Mouse (Mus musculus) CD4-positive helper T cell, adult 2 months (primary cell): ENCODE data around the gene Gm5127.

Experiments
- DNase-seq: peaks from one replicate; pipeline ENCODE4 v3.0.0-alpha.2; 2012; ENCODE audit warnings: low read depth, missing footprints, low spot score

The Gm5127 gene

GRCm38 (mm10) chrX:106582886-106583285 lies at the start of gene Gm5127:
Gene Gm5127 (plus strand): TSS chrX:106583186.
- DNase-seq = no peak

DNA sequence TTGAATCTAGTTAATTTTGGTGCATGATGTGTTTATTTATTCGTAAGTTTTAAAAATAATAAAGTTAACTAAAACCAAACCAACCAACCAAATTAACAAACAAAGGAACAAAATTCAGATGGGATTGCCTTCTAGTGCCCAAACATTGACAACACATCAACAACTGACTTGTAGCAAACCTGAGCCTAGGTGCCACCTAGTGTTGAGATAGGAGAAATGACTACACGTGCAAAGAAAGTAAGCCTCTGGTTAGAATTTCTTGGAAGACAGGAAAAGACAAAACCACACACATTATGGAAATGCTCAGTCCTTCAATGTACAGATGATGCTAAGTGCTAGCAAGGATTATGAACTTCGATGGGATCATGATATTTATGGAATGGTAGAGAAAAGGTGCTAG lies 46.6 kb upstream of the Gm5127 start:
- no peak for DNase-seq

DNA sequence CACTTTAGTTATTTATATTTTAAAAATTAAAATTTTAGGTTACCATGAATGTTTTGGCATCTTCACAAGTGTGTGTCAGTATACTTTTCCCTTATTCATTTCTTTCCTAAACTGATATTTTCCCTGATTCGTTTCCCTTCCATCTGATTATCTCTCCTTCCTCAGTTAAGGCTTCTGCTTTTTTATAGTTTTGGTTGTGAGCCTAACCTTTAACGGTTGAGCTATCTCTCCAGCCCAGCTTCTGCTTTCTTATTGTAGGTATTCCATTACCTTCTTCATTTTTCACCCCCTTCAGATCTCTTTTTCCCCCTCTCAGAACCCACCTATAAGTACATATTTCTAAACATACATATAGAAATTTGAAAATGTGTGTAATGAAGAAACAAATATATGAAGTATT lies 27.5 kb upstream of the Gm5127 start:
- DNase-seq = no peak

GRCm38 (mm10) chrX:106578966-106579365 lies 4.0 kb upstream of the Gm5127 start:
- no peak for DNase-seq

GRCm38 (mm10) chrX:106580410-106580809 lies 2.6 kb upstream of the Gm5127 start:
- no peak for DNase-seq

GRCm38 (mm10) chrX:106582197-106582596 lies 789 bp upstream of the Gm5127 start:
- no peak for DNase-seq

DNA sequence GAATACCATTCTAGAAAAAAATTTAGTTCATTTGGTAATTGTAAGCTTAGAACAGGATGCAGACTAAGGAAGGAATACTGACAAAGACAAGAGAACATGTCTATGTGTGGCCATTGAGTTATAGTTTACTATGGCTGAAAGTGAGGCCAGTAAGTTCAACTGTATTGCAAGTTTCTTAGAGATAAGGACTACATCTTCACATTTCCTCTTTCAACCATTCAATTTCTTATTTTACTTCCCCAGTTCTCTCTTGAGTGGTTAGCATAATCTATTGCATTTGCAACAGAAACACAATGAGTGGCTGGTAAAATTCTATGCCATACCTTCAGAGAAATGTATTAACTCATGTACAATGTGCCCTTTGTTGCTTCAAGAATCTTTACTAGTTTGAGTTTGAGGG lies 10.9 kb downstream of the Gm5127 start:
- DNase-seq = no peak

DNA sequence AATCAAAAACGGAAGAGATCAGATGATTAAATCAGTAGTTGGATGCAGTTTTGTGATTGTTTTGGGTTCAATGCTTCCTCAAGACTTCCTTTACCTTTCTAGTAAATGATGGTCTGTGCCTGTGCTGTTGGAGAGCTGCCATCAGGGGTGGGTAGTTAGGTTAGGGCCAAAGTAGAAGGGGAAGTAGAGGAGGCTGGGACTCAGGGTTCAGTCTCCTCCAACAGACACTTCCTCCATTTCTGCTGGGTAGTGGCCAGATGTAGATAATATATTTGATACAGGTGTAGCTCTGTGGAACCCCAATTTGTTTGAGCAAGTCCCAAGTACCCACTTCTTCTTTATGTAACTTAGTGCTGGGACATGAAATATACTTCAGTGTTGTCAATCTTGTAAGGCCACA lies 12.9 kb downstream of the Gm5127 start:
- peak; percentile 35 for DNase-seq

DNA sequence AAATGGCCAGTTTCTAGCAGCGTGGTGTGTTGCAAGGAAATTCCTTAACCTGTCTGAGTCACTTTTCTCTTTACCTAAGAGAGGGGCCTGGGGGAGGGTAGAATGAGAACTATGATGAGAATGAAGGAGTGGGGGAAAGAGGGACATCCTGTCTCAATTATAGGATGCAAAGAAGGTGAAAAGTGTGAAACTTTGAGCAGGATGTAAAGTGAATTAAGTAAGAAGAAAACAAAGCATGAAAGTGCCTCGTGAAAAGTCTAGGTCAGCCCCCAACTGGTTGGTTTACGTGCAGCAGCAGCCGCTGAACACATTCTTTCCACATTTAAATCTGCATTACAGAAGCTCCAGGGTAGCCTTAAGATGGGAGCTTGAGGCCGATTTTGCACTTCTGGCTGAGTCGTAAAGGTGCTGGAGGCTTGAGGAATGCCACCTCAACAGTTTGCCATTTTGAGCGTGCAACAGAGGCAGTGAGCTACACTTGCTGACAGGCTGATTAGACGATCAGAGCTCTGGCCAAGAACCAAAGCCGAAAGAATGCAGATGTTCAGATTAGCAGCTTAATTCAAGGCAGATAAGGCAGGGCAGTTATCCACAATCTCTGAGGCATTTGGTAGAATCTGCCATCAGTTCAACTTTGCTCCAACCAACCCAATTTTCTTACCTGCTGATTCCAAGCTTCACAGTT lies 19.7 kb downstream of the Gm5127 start:
- peak; percentile 17 for DNase-seq

DNA sequence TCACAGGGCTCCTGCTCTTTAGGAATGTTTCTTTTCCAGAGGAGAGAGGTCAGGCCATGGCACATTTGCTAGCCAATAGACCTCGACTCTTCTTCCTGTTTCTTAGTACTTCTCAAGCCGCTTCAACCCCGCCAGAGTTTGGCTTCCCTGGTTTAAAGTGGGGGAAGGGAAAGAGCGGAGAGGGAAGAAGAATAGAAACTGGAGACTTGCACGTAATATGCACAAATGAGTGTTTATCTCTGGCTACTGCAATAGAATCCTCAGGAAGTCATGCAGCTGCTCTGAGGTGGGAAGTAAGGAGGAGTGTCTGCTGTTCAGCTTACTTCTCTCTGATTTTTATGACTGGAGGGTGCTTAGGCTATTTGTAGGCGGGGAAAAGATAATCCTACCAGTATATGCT lies 20.4 kb downstream of the Gm5127 start, which contains the start of gene Cysltr1:
Cysltr1 (minus strand) TSS at position 294 of the 400 bp plus-strand sequence.
- DNase-seq = peak; percentile 5

- peak; percentile 4 for DNase-seq
Observed at GRCm38 (mm10) chrX:106622512-106622911, 39.5 kb downstream of the Gm5127 start.

GRCm38 (mm10) chrX:106623667-106624066 lies 40.7 kb downstream of the Gm5127 start:
- DNase-seq = peak; percentile 5

DNA sequence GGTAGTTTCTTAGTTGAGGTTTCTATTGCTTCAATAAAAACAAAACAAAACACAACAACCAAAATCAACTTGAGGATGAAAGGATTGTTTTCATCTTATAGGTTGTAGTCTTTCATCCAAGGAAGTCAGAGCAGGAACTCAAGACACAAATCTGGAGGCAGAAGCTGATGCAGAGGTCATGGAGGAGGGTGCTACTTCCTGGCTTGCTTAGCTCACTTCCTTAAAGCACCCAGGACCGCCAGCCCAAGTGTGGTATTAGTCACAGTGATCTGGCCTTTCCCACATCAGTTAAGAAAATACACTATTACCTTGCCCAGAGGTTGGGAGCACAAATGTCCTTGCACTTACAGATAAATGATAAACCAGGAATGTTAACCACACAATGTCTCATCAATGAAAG lies 45.5 kb downstream of the Gm5127 start:
- DNase-seq = peak; percentile 2

- DNase-seq = no peak
Observed at GRCm38 (mm10) chrX:106633543-106633942, 50.6 kb downstream of the Gm5127 start.

DNA sequence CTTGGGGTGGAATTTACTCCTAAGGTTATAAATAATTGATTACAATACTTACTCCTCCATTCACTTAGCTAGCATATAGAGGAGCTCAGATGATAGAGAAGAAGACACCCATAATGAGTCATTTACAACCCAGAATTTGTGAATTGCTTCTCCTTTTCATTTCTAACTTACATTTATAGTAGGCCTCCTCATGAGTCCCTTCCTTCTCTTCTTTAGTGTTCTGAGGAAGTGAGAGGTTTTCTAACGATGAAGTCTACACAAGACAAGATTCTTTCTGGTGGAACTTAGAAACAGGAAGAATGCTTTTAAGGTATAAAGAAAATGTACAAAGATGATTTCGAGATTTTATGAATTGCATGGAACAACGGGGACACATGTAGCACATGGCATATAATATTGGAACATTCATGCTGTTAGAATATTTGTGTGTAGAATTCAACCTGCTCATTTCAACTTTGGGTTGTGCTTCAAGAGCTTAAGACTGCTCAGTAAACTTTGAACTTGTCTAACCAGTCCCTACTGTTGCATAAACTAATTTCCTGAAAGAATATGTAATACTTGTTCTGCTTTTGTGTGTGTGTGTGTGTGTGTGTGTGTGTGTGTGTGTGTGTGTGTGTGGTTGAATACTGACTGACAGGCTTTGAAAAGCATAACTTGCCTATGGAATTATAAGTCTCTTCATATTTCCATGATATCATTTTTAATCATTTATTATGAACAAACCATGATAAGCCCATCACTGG lies 52.0 kb downstream of the Gm5127 start:
- DNase-seq = no peak

GRCm38 (mm10) chrX:106662101-106662500 lies 79.1 kb downstream of the Gm5127 start:
- DNase-seq = no peak

GRCm38 (mm10) chrX:106704590-106704989 lies 121.6 kb downstream of the Gm5127 start:
- peak; percentile 76 for DNase-seq

DNA sequence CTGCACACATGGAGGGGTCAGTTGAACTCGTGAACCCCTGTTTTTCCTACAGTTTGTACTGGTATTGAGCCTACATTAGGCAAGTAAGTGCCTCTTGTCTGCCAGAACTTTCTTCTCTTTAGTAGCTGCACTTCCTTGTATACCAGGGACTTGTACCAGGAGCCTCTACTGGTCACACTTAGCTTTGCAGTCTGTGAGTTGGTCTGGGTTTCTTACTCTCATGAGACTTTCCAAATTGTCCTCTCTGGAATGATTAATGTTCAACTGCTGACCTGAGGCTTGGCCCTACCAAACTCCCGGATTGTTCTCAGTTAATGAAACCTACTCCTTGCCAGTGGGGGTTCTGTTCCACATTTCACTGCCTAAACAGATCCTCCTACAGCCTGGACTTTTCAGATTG lies 134.2 kb downstream of the Gm5127 start:
- peak; percentile 2 for DNase-seq

- DNase-seq = no peak
Observed at GRCm38 (mm10) chrX:106742241-106742640, 159.3 kb downstream of the Gm5127 start.

- DNase-seq = no peak
Observed at GRCm38 (mm10) chrX:106755272-106755671, 172.3 kb downstream of the Gm5127 start.
